Mouse (Mus musculus) small intestine, adult 2 months (tissue): Measurements from ENCODE around the gene Cbx1.

Experiments used
- CTCF ChIP-seq: fragments of 200-500 bp; IDR thresholded peaks from 2 replicates; pipeline ENCODE4 v1.5.1; 2012; ENCODE audit warnings: low read depth, mild to moderate bottlenecking, control low read depth, inconsistent platforms, low read length, moderate library complexity, mixed read lengths; ENCODE audit not compliant: insufficient replicate concordance, insufficient read length; ENCODE audit errors: extremely low read depth
- POLR2A ChIP-seq: fragments of 200-500 bp; IDR thresholded peaks from 2 replicates; pipeline ENCODE4 v1.6.1; 2012; ENCODE audit warnings: low read depth, mild to moderate bottlenecking, control low read depth, inconsistent platforms, low read length, moderate library complexity

DNA sequence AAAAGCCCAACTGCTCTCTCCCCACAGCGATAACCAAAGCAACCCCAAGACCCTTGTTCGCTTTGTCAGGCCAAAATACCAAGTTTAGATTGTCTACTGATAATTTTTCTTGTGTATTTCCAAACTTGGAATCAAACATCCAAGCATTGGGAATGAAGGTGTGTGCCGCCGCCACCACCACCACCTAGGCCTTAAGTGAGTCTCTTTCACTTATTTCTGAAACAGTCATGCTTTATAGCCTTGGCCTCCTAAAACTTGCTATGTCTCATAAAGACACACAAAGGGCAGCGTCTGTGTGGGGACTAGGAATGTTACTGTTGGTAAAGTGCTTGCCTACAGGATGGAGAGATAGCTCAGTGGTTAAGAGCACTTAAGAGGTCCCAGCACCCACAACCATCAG lies 25.0 kb downstream of the Cbx1 start:
- TF ChIP-seq POLR2A (no peak), CTCF (no peak)
